Mouse (Mus musculus) thymus, postnatal 36 days (tissue): ENCODE data around the gene Efnb3.

Experiments
- DNase-seq, 2 experiments: peaks; one replicate each; pipeline ENCODE4 v3.0.0; 2022; ENCODE audit warnings: mixed read lengths in 2 of 2

Gene Efnb3

GRCm38 (mm10) chr11:69582230-69582805, 22.3 kb upstream of the Efnb3 start:
- no peak for DNase-seq

GRCm38 (mm10) chr11:69581814-69582213, 21.8 kb upstream of the Efnb3 start:
- no peak for DNase-seq

DNA sequence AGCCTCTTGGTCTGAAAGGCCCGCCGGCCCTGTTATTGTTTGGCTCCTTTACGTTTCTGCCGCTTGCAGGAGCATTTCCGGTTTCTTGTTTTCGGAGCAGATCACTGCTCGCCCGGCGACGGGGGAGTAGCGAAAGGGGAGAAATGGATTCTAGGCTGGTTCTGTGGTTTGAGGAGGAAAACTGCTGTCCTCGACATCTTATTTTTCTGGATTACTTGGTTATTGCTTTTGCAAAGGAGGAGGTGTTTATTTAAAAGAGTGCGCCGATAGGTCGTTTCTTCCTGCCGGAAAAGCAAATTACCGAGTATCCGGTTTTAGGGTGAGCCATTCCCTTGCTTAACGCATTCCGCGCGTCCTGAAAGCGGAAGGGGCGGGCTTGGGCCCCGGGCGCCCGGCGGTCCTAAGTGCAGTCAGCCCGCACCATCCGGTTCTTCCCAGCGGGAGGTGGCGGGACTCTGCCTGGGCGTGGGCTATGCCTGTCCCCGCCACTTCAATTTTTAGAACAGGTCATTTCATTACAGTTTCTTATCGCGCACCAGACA, 21.2 kb upstream of the Efnb3 start:
- DNase-seq = peak; percentile 86 to 91

GRCm38 (mm10) chr11:69580572-69581146, 20.7 kb upstream of the Efnb3 start:
- no peak for DNase-seq

- peak; percentile 89 to 91 for DNase-seq
These were observed 20.1 kb upstream of the Efnb3 start, which contains the start of the genes Wrap53 and Trp53 for GRCm38 (mm10) chr11:69580091-69580514. Gene Wrap53, minus strand, starts transcription at chr11:69580255. Gene Trp53, plus strand, starts transcription at chr11:69580359.

DNA sequence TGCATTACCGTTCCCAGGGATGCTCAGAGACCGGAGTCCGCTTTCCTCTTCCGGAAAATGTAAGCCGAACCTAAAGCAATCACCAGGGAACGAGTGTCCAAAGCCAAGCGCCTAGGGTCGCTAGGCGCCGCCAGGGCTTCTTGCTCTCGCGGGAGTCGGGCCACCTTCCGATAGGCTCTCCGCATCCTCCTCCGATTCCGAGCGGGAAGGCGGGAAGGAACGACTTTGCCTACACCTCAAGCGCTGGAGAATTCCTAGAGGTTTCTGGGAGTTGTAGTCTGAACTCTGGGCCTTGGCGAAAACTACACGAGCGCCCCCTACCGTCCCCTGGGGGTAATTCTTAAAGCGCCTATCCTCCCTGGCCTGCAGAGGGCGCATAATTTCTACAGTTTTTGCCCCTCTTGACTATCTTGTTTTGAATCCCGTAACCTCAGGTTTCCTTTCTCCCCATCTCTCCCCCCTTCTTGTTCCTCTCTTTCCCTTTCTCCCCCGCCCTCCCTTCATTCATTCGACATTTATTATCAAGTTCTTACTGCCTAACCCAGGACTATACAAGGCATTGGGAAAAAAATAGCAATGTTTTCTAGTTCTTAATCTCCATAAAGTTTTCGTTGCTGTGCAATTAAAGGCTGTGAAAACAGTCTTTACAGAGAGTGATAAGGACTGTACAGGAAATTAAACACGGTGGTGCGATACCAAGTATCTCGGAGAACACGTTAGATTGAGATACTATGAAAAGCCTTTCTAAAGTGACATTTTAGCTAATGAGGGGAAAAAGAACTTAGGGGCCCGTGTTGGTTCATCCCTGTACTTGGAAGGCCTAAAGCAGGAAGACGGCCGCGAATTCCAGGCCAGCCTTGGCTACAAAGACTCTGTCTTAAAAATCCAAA, 19.4 kb upstream of the Efnb3 start:
- peak; percentile 91 to 97 for DNase-seq

DNA sequence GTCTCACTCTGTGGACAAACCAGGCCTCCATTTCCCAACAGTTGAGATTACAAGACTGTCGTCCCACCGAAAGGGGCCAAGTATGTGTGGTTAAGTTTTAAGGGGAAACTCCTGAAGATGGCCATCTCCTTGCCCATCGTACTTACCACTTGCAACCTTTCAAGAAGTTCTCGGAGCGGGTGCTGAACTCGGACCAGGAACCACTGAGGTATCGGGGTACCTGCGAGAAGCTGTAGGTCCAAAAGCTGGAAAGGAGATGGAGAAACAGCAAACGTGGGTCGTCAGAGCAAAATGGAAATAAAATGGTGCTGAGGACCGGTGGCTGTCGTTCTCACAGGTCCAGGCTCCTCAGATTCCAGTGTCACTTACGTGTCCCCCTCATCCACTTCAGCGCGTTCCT, 18.3 kb upstream of the Efnb3 start:
- no peak for DNase-seq

GRCm38 (mm10) chr11:69576307-69576706, 16.3 kb upstream of the Efnb3 start:
- no peak for DNase-seq

GRCm38 (mm10) chr11:69575220-69575619, 15.2 kb upstream of the Efnb3 start:
- peak in 1 of 2 experiments; percentile 19 for DNase-seq

DNA sequence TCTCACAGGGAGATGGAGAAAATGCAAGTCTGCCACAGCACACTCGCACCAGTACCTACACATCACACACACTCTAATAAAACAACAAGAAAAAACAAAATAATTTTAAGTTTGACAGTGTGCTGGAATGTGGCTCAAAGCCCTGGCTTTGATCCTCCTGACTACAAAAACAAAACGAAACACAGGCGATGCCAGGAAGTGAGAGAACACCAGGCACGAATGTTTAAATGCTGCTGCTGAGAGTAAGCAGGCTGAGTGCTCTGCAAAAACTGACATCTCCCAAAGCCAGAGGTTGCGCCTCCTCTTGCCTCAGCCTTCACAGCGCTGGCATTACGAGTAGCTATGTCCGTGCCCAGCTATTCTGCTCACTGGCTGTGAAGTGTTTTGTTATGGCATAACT, 5.1 kb upstream of the Efnb3 start:
- no peak for DNase-seq

DNA sequence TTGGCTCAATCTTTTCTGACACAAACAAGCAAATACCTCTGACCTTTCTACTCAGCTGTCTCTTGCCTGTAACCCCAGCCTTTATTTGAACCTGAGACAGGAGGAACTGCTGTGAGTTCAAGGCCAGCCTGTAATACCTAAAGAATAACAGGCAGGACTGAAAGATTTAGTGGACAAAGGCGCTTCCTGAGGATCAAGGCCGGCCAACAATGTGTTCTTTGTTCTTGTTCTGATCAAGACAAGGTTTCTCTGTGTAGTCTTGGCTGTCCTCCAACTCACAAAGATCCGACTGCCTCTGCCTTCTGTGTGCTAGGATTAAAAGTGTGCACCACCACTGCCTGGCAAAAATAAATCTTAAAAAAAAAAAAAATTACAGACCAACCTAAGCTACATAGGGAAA, 4.4 kb upstream of the Efnb3 start:
- no peak for DNase-seq

GRCm38 (mm10) chr11:69563373-69563772, 3.4 kb upstream of the Efnb3 start:
- DNase-seq = no peak

DNA sequence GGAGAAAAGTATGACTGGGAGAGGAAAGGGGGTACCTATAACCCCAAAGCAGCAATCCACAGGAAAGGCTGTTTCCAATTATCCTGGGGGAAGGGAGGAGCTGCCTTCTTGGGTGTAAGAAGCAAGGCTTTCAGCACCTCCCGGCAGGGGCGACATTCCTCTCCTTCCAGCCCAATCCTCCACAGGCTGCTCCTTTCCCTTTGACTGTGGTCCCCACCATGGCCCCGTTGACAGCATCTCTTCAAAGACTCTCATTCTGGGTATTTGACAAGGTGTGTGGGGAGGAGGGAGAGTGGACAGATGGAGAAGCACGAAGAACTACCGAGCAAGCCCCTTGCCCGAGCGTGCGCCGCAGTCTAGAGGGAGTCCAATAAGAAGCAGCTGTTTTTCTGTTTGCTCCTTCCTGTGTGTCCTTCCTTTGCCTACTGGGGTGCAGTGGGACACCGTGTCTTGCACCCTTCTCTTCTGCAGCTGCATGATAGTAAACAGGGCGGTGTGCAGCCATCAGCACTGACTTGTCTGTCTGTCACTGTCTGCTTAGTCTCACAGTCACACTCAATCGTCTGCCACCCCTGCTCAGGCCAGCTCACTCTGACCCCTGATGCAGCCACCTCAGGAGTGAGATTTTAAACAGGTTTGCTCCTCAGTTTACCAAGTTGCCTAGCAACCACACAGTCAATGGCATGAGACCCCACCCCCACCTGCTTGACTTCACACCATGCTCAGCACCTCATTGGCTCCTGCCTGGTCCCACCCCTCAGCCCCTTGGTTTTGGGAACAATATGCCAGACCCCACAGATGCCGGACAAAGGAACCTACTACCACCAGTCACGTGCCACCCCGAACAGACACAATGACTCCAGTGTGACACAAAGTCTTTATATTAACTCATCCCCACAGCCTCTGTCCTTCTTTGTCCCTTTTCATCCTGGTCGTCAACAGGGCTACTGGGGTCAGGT, 1.2 kb upstream of the Efnb3 start:
- DNase-seq = no peak

GRCm38 (mm10) chr11:69559183-69559582, 822 bp downstream of the Efnb3 start:
- DNase-seq = no peak

DNA sequence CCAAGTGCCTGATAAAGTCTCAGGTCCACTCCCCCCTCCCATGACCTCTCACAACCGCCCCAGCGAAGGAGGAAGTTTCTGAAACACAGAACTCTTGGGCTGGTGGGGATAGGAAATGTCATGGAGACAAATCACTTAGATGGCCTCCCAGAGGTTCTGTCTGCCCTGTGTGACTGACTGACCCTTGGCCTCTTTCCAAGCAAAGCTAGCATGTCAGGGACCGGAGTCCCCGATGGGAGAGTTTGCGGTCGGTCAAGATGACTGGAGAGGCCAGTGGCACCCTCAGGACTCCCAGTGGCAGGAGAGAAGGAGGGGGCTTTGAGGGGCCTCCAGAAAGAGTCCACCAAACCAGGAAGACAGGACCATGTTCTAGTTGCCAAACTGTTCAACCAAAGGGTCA, 1.2 kb downstream of the Efnb3 start:
- no peak for DNase-seq

DNA sequence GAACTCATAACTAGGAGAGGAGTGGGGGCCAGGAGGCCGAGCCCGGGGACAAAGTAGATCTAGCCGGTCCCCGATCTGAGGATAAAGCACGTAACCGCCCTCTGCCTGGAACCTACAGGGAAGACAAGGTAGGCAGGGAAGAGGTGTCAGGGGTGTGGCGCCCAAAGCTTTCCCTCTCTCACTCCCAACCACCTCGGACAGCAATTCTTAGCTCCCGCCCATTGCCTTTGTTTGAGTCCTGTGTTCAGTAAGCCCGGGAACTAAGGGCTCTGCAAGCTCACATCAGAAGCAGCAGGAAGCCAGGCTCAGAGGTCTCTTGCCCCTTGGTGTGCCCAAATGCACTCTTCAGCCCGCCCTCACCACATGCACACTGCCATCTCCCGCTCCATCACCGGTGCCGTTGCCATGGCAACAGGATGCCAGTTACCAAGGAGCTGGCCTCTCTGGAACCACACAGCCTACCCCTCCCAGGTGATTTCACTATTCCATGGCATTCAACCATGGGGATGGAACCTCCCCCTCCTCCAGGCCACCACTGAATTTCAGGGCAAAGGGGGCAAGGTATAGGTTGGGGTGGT, 2.5 kb downstream of the Efnb3 start:
- no peak for DNase-seq

GRCm38 (mm10) chr11:69554539-69555140, 5.4 kb downstream of the Efnb3 start:
- no peak for DNase-seq

GRCm38 (mm10) chr11:69553341-69553721, 6.7 kb downstream of the Efnb3 start:
- DNase-seq = no peak

- peak; percentile 37 to 63 for DNase-seq
These were observed 7.2 kb downstream of the Efnb3 start for GRCm38 (mm10) chr11:69552622-69553340.

- DNase-seq = no peak
These were observed 8.7 kb downstream of the Efnb3 start for GRCm38 (mm10) chr11:69551310-69551709.
